Mouse (Mus musculus) forebrain, embryonic 15.5 days (tissue): ENCODE measurements at regions not wholly inside any gene's neighbourhood (a gene's known extent, or its start where the extent isn't known, plus 50 kb on each side); places are given as distances from the start of the nearest gene placed in this dataset.
A peak's percentile ranks its signal among the peaks of the same experiment; 100 is the strongest.

Experiments
- ATAC-seq: fragments of 200-750 bp; cut with Nextera tagmentation; replicated peaks from 2 replicates; pipeline ENCODE4 v1.8.0; 2017; ENCODE audit warnings: mild to moderate bottlenecking, moderate TSS enrichment, moderate library complexity
- H3K27ac ChIP-seq: fragments of 300-500 bp; sonication (generic); replicated peaks from 2 replicates; pipeline ENCODE4 v1.5.1; 2015; ENCODE audit warnings: mild to moderate bottlenecking, inconsistent platforms
- H3K27me3 ChIP-seq: fragments of 300-500 bp; sonication (generic); 2 replicates; pipeline ENCODE4 v1.6.1; 2015; ENCODE audit warnings: inconsistent platforms
- H3K36me3 ChIP-seq: fragments of 300-500 bp; sonication (generic); 2 replicates; pipeline ENCODE4 v1.6.1; 2015; ENCODE audit warnings: mild to moderate bottlenecking, inconsistent platforms
- H3K4me1 ChIP-seq: fragments of 300-500 bp; sonication (generic); 2 replicates; pipeline ENCODE4 v1.6.1; 2015; ENCODE audit warnings: inconsistent platforms
- H3K4me2 ChIP-seq: fragments of 300-500 bp; sonication (generic); replicated peaks from 2 replicates; pipeline ENCODE4 v1.6.1; 2015; ENCODE audit warnings: mild to moderate bottlenecking, inconsistent platforms
- H3K4me3 ChIP-seq: fragments of 300-500 bp; sonication (generic); 2 replicates; pipeline ENCODE4 v1.5.1; 2015; ENCODE audit warnings: mild to moderate bottlenecking, inconsistent platforms
- H3K9ac ChIP-seq: fragments of 300-500 bp; sonication (generic); replicated peaks from 2 replicates; pipeline ENCODE4 v1.6.1; 2015; ENCODE audit warnings: mild to moderate bottlenecking, inconsistent platforms
- H3K9me3 ChIP-seq: fragments of 300-500 bp; sonication (generic); 2 replicates; pipeline ENCODE4 v1.6.1; 2016; ENCODE audit warnings: inconsistent platforms
- WGBS: fragments of 180-500 bp; shearing (Covaris S2); methylation state at CpG from one replicate; pipeline ENCODE4 v1.1.7; 2015; ENCODE audit warnings: mixed read lengths; 5-methylcytosine and 5-hydroxymethylcytosine counted together

- Histone ChIP-seq H3K4me2 (no peak overlapping the region), H3K9ac (no peak overlapping the region), H3K4me1 (no peaks in the 10 kb centered on the region), H3K4me3 (no peak overlapping the region), H3K9me3 (no peaks in the 10 kb centered on the region), H3K27ac (no peak overlapping the region), H3K27me3 (no peaks in the 10 kb centered on the region), H3K36me3 (no peaks in the 10 kb centered on the region)
- WGBS: 85% methylated on average over 6 of the region's 6 CpGs
- ATAC-seq: no peak
Observed at GRCm38 (mm10) chr3:56763896-56764295, 537.9 kb downstream of the Tm4sf1 start.

DNA sequence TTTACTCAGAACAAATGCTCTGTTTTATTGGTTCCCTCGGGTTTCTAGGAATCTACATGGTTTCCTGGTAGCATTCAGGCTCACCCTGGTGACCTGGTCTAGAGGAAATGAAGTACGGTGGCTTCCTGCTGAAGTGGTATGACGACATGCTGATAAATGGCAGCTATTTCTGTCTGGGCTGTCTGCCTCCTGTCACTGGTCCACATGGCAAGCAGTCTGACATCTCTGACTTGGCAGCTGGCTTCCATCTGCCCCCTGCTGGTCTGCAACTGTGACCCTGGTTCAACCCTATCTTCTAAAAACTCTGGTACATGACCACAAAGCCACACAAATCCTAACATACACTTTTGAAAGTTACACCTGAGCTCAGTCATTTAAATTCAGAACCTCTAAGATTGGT is 548.1 kb downstream of the Tm4sf1 start:
- Histone ChIP-seq H3K27me3 (no peaks in the 10 kb centered on the region), H3K9me3 (no peaks in the 10 kb centered on the region), H3K36me3 (no peaks in the 10 kb centered on the region), H3K4me1 (no peaks in the 10 kb centered on the region), H3K27ac (no peak overlapping the region), H3K9ac (no peak overlapping the region), H3K4me3 (no peak overlapping the region), H3K4me2 (no peak overlapping the region)
- WGBS: 43% methylated on average over 3 of the region's 3 CpGs
- ATAC-seq: no peak; the same call in 1 of the 2 replicates

DNA sequence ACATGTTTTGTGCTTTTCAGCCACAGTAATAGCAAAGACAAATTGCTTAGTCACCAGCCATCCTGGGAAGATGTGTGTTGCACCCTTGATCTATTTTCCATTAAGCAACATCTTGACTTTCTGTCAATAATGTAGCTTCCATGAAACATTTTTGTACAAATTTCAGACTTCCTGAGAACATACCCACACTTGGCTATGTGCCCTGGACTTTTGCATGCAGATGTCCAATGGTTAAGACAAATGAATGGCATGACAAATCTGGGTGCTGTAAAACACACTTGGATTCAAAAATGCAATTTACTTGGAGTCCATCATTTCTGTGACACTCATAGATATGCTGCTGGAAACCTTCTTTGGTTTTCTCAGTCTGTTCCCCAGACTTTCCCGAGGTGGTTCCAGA is 549.9 kb downstream of the Tm4sf1 start:
- no peaks in the 10 kb centered on the region for H3K27me3 ChIP-seq
- WGBS: 86% methylated on average over 1 of the region's 1 CpGs
- no peak overlapping the region for H3K4me3 ChIP-seq
- H3K36me3 ChIP-seq: no peaks in the 10 kb centered on the region
- H3K27ac ChIP-seq: no peak overlapping the region
- ATAC-seq: no peak
- no peaks in the 10 kb centered on the region for H3K9me3 ChIP-seq
- H3K4me1 ChIP-seq: no peaks in the 10 kb centered on the region
- H3K9ac ChIP-seq: no peak overlapping the region
- no peak overlapping the region for H3K4me2 ChIP-seq

DNA sequence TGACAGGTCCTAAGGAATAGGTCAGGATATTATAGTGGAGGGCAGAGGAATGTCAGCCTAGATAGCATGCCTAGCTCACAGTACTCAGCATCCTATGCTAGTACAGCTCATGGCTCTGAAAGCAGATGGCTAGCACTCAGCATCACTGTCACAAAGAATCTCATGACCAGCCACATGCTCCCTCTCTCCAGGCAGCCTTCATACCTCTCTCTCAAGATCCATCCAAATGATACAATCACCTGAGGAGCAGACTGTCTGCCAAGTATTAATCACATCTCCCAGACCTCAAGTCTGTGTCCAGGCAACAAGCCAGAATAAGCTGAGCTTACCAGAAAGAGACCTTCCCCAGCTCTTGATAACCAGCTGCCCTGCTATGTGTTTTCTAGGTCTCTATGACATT is 557.4 kb upstream of the Nbea start:
- Histone ChIP-seq H3K4me3 (no peak overlapping the region), H3K27me3 (no peaks in the 10 kb centered on the region), H3K36me3 (no peaks in the 10 kb centered on the region), H3K9ac (no peak overlapping the region), H3K4me1 (no peaks in the 10 kb centered on the region), H3K27ac (no peak overlapping the region), H3K9me3 (no peaks in the 10 kb centered on the region), H3K4me2 (no peak overlapping the region)
- no peak for ATAC-seq

- Histone ChIP-seq H3K27me3 (no peaks in the 10 kb centered on the region), H3K9ac (no peak overlapping the region), H3K36me3 (no peaks in the 10 kb centered on the region), H3K4me2 (no peak overlapping the region), H3K4me3 (no peak overlapping the region), H3K9me3 (no peaks in the 10 kb centered on the region), H3K4me1 (no peaks in the 10 kb centered on the region), H3K27ac (no peak overlapping the region)
- no peak for ATAC-seq
- 56% methylated on average over 3 of the region's 3 CpGs for WGBS
Observed at GRCm38 (mm10) chr3:56739451-56739850, 556.0 kb upstream of the Nbea start.

DNA sequence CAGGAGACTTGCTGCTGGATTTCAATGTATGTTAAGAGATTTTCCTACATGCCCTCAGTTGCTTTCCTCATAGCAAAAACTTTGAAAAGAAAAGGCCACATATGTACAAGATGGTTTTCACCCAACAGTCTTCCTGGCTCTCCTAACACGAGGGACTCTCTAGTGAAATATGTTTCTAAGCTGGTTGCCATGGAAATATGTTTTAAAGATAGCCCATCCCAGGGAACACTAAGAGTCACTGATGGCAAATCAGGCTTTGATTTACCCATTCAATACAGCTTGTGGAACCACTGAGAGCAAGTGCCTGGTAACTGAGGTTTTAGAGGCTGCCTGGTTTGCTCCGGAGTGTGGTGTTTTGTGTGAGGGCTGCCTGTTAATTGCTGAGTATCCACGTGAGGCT is 547.3 kb upstream of the Nbea start:
- 0 out of 2 replicates have a peak, but pooled peaks have one; percentile 26 for ATAC-seq
- Histone ChIP-seq H3K36me3 (no peaks in the 10 kb centered on the region), H3K4me3 (no peak overlapping the region), H3K27me3 (no peaks in the 10 kb centered on the region), H3K27ac (no peak overlapping the region), H3K4me2 (no peak overlapping the region), H3K9ac (no peak overlapping the region), H3K9me3 (no peaks in the 10 kb centered on the region), H3K4me1 (no peaks in the 10 kb centered on the region)
- 43% methylated on average over 3 of the region's 3 CpGs for WGBS

- no peaks in the 10 kb centered on the region for H3K27me3 ChIP-seq
- H3K4me2 ChIP-seq: no peak overlapping the region
- H3K4me3 ChIP-seq: no peak overlapping the region
- H3K9ac ChIP-seq: no peak overlapping the region
- H3K4me1 ChIP-seq: no peaks in the 10 kb centered on the region
- no peaks in the 10 kb centered on the region for H3K9me3 ChIP-seq
- no peak for ATAC-seq
- H3K36me3 ChIP-seq: no peaks in the 10 kb centered on the region
- no peak overlapping the region for H3K27ac ChIP-seq
Observed at GRCm38 (mm10) chr3:56724991-56725390, 541.5 kb upstream of the Nbea start.

- 0 out of 2 replicates have a peak, but pooled peaks cover 6% of the 10 kb centered on the region for H3K4me1 ChIP-seq
- H3K9me3 ChIP-seq: no peaks in the 10 kb centered on the region
- no peak overlapping the region for H3K9ac ChIP-seq
- H3K4me3 ChIP-seq: no peak overlapping the region
- H3K36me3 ChIP-seq: no peaks in the 10 kb centered on the region
- no peak overlapping the region for H3K4me2 ChIP-seq
- 69% methylated on average over 1 of the region's 1 CpGs for WGBS
- ATAC-seq: no peak
- H3K27me3 ChIP-seq: no peaks in the 10 kb centered on the region
- H3K27ac ChIP-seq: peak overlapping the region; percentile 40; the same call in 1 of the 2 replicates
Observed at GRCm38 (mm10) chr3:56708260-56708659, 524.8 kb upstream of the Nbea start.

- Histone ChIP-seq H3K9me3 (no peaks in the 10 kb centered on the region), H3K9ac (no peak overlapping the region), H3K27ac (no peak overlapping the region), H3K36me3 (no peaks in the 10 kb centered on the region), H3K4me3 (no peak overlapping the region), H3K27me3 (no peaks in the 10 kb centered on the region), H3K4me1 (0 out of 2 replicates have a peak, but pooled peaks cover 6% of the 10 kb centered on the region), H3K4me2 (no peak overlapping the region)
- 79% methylated on average over 3 of the region's 3 CpGs for WGBS
- ATAC-seq: no peak
Observed at GRCm38 (mm10) chr3:56707312-56707711, 523.8 kb upstream of the Nbea start.

DNA sequence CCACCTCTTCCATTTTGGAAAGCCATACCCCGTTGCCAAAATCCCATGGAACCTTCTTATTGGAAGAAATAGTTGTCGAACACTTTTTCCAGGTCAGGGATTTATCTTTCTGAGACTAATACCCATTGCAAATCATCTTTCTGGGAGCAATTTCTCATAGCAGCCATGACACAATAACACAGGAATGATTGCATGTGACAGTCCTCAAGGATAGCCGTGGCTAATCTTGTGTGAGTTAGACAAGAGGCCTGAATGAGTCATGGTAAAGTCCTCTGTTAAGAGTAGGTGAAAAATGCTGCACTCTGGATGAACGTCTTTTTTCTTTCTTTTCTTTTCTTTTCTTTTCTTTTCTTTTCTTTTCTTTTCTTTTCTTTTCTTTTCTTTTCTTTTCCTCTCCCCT is 522.5 kb upstream of the Nbea start:
- Histone ChIP-seq H3K27me3 (no peaks in the 10 kb centered on the region), H3K4me2 (no peak overlapping the region), H3K9me3 (no peaks in the 10 kb centered on the region), H3K4me1 (0 out of 2 replicates have a peak, but pooled peaks cover 6% of the 10 kb centered on the region), H3K27ac (no peak overlapping the region), H3K36me3 (no peaks in the 10 kb centered on the region), H3K9ac (no peak overlapping the region), H3K4me3 (no peak overlapping the region)
- 78% methylated on average over 4 of the region's 4 CpGs for WGBS
- ATAC-seq: no peak

DNA sequence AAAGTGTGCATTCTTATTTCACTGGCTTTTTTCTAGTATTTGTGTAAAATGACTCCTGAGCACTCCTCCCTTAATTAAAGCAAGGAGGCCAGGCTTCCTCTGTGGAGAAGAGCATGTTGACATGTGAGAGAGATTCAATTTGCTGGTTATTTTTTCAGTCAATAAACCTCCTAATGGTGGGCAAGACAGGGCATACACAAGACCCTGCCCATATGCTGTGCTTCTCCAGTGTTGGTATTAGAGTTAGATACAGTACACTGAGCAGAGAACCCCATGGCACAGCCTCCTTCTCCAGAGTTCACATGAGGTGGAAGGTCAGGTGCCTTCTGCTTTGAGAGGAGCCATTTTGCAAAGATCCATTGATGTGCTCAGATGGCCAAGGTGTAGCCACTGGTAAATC is 515.4 kb upstream of the Nbea start:
- Histone ChIP-seq H3K4me1 (peaks cover 15% of the 10 kb centered on the region), H3K9me3 (no peaks in the 10 kb centered on the region), H3K4me2 (no peak overlapping the region), H3K9ac (no peak overlapping the region), H3K27ac (peak overlapping the region; percentile 74), H3K4me3 (no peak overlapping the region), H3K27me3 (no peaks in the 10 kb centered on the region), H3K36me3 (no peaks in the 10 kb centered on the region)
- no peak for ATAC-seq

DNA sequence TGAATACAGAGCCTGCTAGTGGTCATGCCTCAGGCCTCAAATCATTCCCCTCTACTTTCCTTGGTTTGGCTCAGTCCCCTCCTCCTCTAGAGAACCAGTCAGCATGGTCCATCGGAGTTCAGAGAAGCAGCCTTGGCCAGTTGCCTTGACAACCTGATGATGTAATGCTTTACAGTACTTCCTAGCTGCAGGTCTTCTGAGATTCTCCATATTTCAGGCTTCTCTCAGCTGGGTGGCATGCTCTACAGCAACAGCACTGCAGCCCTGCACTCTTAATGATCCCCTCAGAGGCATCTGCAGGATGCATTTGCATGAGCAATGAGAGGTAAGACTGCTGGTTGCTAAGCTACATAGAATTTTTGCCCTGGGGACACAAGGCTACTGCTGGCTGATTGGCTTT is 514.7 kb upstream of the Nbea start:
- peaks cover 15% of the 10 kb centered on the region for H3K4me1 ChIP-seq
- H3K4me2 ChIP-seq: no peak overlapping the region
- no peaks in the 10 kb centered on the region for H3K9me3 ChIP-seq
- H3K27me3 ChIP-seq: no peaks in the 10 kb centered on the region
- H3K9ac ChIP-seq: no peak overlapping the region
- 4% methylated on average over 1 of the region's 1 CpGs for WGBS
- no peaks in the 10 kb centered on the region for H3K36me3 ChIP-seq
- ATAC-seq: peak; percentile 92
- H3K4me3 ChIP-seq: no peak overlapping the region
- peak overlapping the region; percentile 74 for H3K27ac ChIP-seq

DNA sequence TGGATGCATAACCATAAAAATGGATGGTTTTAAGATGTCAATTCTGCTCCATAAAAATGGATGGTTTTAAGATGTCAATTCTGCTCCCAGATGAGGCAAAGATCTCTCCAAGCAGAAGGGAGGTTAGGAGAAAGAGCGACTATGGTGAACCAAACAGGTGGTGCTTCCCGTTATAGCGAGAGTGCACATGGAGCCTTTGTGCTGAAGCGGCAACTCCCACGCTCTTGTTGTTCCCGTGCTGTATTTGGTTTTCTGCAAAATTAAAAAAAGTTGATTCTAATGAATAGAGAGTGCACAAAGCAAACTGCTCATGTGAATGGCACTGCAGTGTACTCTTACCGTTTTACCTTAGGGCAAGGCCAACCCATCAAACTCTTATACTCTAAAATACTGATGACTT is 497.5 kb upstream of the Nbea start:
- Histone ChIP-seq H3K9ac (no peak overlapping the region), H3K4me1 (no peaks in the 10 kb centered on the region), H3K27ac (no peak overlapping the region), H3K9me3 (no peaks in the 10 kb centered on the region), H3K4me3 (no peak overlapping the region), H3K4me2 (no peak overlapping the region), H3K27me3 (no peaks in the 10 kb centered on the region), H3K36me3 (no peaks in the 10 kb centered on the region)
- no peak for ATAC-seq
- WGBS: 92% methylated on average over 7 of the region's 7 CpGs
